Mouse (Mus musculus) ZHBTc4 (cell line): ENCODE measurements around the gene Utrn.

Source experiments
- DNase-seq: peaks from one replicate; pipeline ENCODE4 v3.0.0-alpha.2; 2011; ENCODE audit warnings: low read depth, low spot score

Utrn gene

GRCm38 (mm10) chr10:12836048-12836816 is 32.9 kb downstream of the Utrn start:
- DNase-seq: no peak

GRCm38 (mm10) chr10:12834215-12834614 is 35.0 kb downstream of the Utrn start:
- DNase-seq: no peak

GRCm38 (mm10) chr10:12832163-12832562 is 37.0 kb downstream of the Utrn start:
- no peak for DNase-seq

- DNase-seq: no peak
These were observed 41.4 kb downstream of the Utrn start for GRCm38 (mm10) chr10:12827778-12828177.

GRCm38 (mm10) chr10:12827306-12827705 is 41.9 kb downstream of the Utrn start:
- no peak for DNase-seq

- no peak for DNase-seq
These were observed 42.3 kb downstream of the Utrn start for GRCm38 (mm10) chr10:12826760-12827281.

- DNase-seq: no peak
These were observed 44.8 kb downstream of the Utrn start for GRCm38 (mm10) chr10:12824386-12824785.

- no peak for DNase-seq
These were observed 45.5 kb downstream of the Utrn start for GRCm38 (mm10) chr10:12823437-12824219.

GRCm38 (mm10) chr10:12820978-12821735 is 48.0 kb downstream of the Utrn start:
- DNase-seq: no peak

- DNase-seq: no peak
These were observed 51.8 kb downstream of the Utrn start for GRCm38 (mm10) chr10:12817409-12817808.

GRCm38 (mm10) chr10:12816530-12816929 is 52.6 kb downstream of the Utrn start:
- no peak for DNase-seq

GRCm38 (mm10) chr10:12814411-12814810 is 54.8 kb downstream of the Utrn start:
- no peak for DNase-seq

GRCm38 (mm10) chr10:12813881-12814280 is 55.3 kb downstream of the Utrn start:
- DNase-seq: no peak

GRCm38 (mm10) chr10:12813211-12813811 is 55.9 kb downstream of the Utrn start:
- peak; percentile 34 for DNase-seq

GRCm38 (mm10) chr10:12812680-12813079 is 56.5 kb downstream of the Utrn start:
- no peak for DNase-seq

GRCm38 (mm10) chr10:12810816-12811215 is 58.3 kb downstream of the Utrn start:
- no peak for DNase-seq

GRCm38 (mm10) chr10:12809702-12810101 is 59.5 kb downstream of the Utrn start:
- no peak for DNase-seq

GRCm38 (mm10) chr10:12808467-12808866 is 60.7 kb downstream of the Utrn start:
- no peak for DNase-seq

- no peak for DNase-seq
These were observed 61.5 kb downstream of the Utrn start for GRCm38 (mm10) chr10:12807706-12808105.

- no peak for DNase-seq
These were observed 63.3 kb downstream of the Utrn start for GRCm38 (mm10) chr10:12805826-12806225.

GRCm38 (mm10) chr10:12803939-12804338 is 65.2 kb downstream of the Utrn start:
- DNase-seq: no peak
